Mouse (Mus musculus): Measurements from ENCODE around the gene Hmgb2. TPM values are rescaled to one million over a fixed set of nuclear protein-coding genes. Genes with fewer than 3 reads are reported as not detected.

Hmgb2 gene
- polyA plus RNA-seq, 2 experiments from 2014 or later, result 214 to 242 TPM

- no peak for ATAC-seq
These were observed 52.0 kb downstream of the Hmgb2 start for GRCm38 (mm10) chr8:57563726-57564125.

DNA sequence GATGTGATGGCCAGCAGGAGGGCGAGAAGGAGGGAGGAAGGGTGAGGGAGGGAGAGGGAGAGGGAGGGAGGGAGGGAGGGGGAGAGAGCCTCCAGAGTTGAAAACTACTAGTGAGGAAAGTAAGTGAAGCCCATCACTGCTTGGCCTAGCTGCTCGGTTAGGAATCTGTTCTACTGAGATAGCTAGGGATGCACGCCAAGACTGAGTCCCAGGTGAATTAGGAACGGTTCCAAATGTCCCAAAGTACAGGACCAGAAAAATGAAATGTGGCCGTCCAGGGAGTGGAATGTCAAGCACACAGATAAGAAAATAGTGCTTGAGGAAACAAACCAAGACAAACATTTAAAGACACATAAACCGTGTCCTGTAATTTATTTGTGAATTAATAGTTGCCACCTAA is 53.3 kb downstream of the Hmgb2 start:
- no peak for ATAC-seq

Other genes with a start within 250 kb of the Hmgb2 start
- gene Hand2, start 190.9 kb upstream of the Hmgb2 start, polyA plus RNA-seq (2017; shearing (Covaris generic)), result not detected
- gene Scrg1, start 56.0 kb upstream of the Hmgb2 start, polyA plus RNA-seq (2017; shearing (Covaris generic)), result not detected
- gene Sap30, start 24.0 kb upstream of the Hmgb2 start, polyA plus RNA-seq (2017; shearing (Covaris generic)), result under 1 TPM in 1 of 2 experiments, not detected in 1; 0.36 TPM
- gene Galnt7, start 141.1 kb downstream of the Hmgb2 start, polyA plus RNA-seq (2017; shearing (Covaris generic)), result 10 to 100 TPM; 29.7 to 36.7 TPM